ENCODE assay signal across 13 mouse cellular contexts in genomic region chr2:105282407-105283077, GRCm38 (mm10). TPM values are rescaled to one million over a fixed set of nuclear protein-coding genes. Genes with fewer than 3 reads are reported as not detected.
A peak's percentile ranks its signal among the peaks of the same experiment; 100 is the strongest.
DNase-seq lines count a peak whose midpoint lies in the region; ATAC-seq and TF ChIP-seq lines count a peak whose summit lies in the region.
"Had no signal": no experiment of that assay in that cellular context is flagged by ENCODE, and none has a peak within 500 bp of the region (broad histone marks: within the 10 kb centered on the region; RNA-seq: fewer than 3 reads in every experiment).

No protein-coding gene starts in this region.

- no peaks in the 10 kb centered on the region for H3K36me3 ChIP-seq in limb, embryonic 14.5 days (ENCODE audit: control insufficient read depth, insufficient read depth, low read length)
- H3K36me3 ChIP-seq in limb, embryonic 10.5 days, result no peaks in the 10 kb centered on the region
- H3K36me3 ChIP-seq in forebrain, embryonic 16.5 days (ENCODE audit: control insufficient read depth, insufficient read depth), result no peaks in the 10 kb centered on the region
- H3K36me3 ChIP-seq in midbrain, embryonic 12.5 days, result no peaks in the 10 kb centered on the region

- H3K9me3 ChIP-seq in limb, embryonic 14.5 days (ENCODE audit: control insufficient read depth, low read length), result no peaks in the 10 kb centered on the region
- H3K9me3 ChIP-seq in limb, embryonic 10.5 days (replicated peaks), result no peaks in the 10 kb centered on the region
- H3K9me3 ChIP-seq in forebrain, embryonic 16.5 days (ENCODE audit: control insufficient read depth, low read length), result no peaks in the 10 kb centered on the region
- no peaks in the 10 kb centered on the region for H3K9me3 ChIP-seq in midbrain, embryonic 12.5 days

- no peak overlapping the region for H3K4me2 ChIP-seq in limb, embryonic 14.5 days (replicated peaks; ENCODE audit: low read depth, low read length, severe bottlenecking)
- no peak overlapping the region for H3K4me2 ChIP-seq in forebrain, embryonic 16.5 days (ENCODE audit: low read length)
- H3K4me2 ChIP-seq in midbrain, embryonic 12.5 days (replicated peaks), result no peak overlapping the region

- H3K4me1 ChIP-seq in limb, embryonic 14.5 days (ENCODE audit: control insufficient read depth, insufficient read depth, low read length), result no peaks in the 10 kb centered on the region
- no peaks in the 10 kb centered on the region for H3K4me1 ChIP-seq in limb, embryonic 10.5 days
- peaks cover 21% of the 10 kb centered on the region for H3K4me1 ChIP-seq in forebrain, embryonic 16.5 days (replicated peaks; ENCODE audit: control insufficient read depth, insufficient read depth, low read length)
- H3K4me1 ChIP-seq in midbrain, embryonic 12.5 days, result peaks cover 12% of the 10 kb centered on the region; the same call in 1 of the 2 replicates

- no peak overlapping the region for H3K4me3 ChIP-seq in limb, embryonic 14.5 days (replicated peaks; ENCODE audit: low read length)
- H3K4me3 ChIP-seq in limb, embryonic 10.5 days, result no peak overlapping the region
- H3K4me3 ChIP-seq in forebrain, embryonic 16.5 days (replicated peaks; ENCODE audit: low read length), result no peak overlapping the region
- no peak overlapping the region for H3K4me3 ChIP-seq in midbrain, embryonic 12.5 days

- H3K9ac ChIP-seq in limb, embryonic 14.5 days (ENCODE audit: low read depth, low read length, severe bottlenecking), result no peak overlapping the region
- no peak overlapping the region for H3K9ac ChIP-seq in forebrain, embryonic 16.5 days (replicated peaks; ENCODE audit: low read depth, low read length)
- H3K9ac ChIP-seq in midbrain, embryonic 12.5 days (replicated peaks), result no peak overlapping the region

- H3K27ac ChIP-seq in limb, embryonic 14.5 days (replicated peaks; ENCODE audit: low read depth, low read length), result no peak overlapping the region
- H3K27ac ChIP-seq in limb, embryonic 10.5 days, result no peak overlapping the region
- H3K27ac ChIP-seq in forebrain, embryonic 16.5 days (ENCODE audit: low read length), result no peak overlapping the region; the same call in 1 of the 2 replicates
- H3K27ac ChIP-seq in midbrain, embryonic 12.5 days (replicated peaks), result no peak overlapping the region; the same call in 1 of the 2 replicates

- peak; percentile 82 for DNase-seq in cerebellum, postnatal 14 days
- no peak for DNase-seq in cerebellum, adult 9-11 months
- peak; percentile 12 for DNase-seq in limb, embryonic 14.5 days (ENCODE audit: low spot score)
- no peak for DNase-seq in limb, embryonic 10.5 days (ENCODE audit: low spot score)
- no peak for DNase-seq in kidney, postnatal 4 days
- no peak for DNase-seq in gastrocnemius, adult 18-20 months (ENCODE audit: low spot score)
- DNase-seq: adrenal gland, adult 2 months; cerebellum, adult 18-20 months; lung, postnatal 10 days had no signal

- ATAC-seq in limb, embryonic 14.5 days (ENCODE audit: low FRiP score, low read depth), result no peak
- ATAC-seq in forebrain, embryonic 16.5 days, result peak; percentile 89
- ATAC-seq in midbrain, embryonic 12.5 days (ENCODE audit: low FRiP score, low read depth), result peak; percentile 71
- ATAC-seq: inflammation-experienced regulatory T-cells, adult 6 months had no signal

- no peaks in the 10 kb centered on the region for H3K27me3 ChIP-seq in limb, embryonic 14.5 days (ENCODE audit: control insufficient read depth, insufficient read depth, low read length)
- no peaks in the 10 kb centered on the region for H3K27me3 ChIP-seq in limb, embryonic 10.5 days (ENCODE audit: low read depth, poor library complexity, severe bottlenecking)
- peaks cover 5% of the 10 kb centered on the region for H3K27me3 ChIP-seq in forebrain, embryonic 16.5 days (replicated peaks; ENCODE audit: control insufficient read depth, insufficient read depth, low read length)
- H3K27me3 ChIP-seq in midbrain, embryonic 12.5 days, result no peaks in the 10 kb centered on the region

- WGBS in limb, embryonic 14.5 days, result 67% methylated on average over 6 of the region's 6 CpGs
- WGBS in limb, embryonic 10.5 days, result 82% methylated on average over 6 of the region's 6 CpGs
- WGBS in forebrain, embryonic 16.5 days, result 25% methylated on average over 6 of the region's 6 CpGs
- WGBS in midbrain, embryonic 12.5 days, result 50% methylated on average over 6 of the region's 6 CpGs

- no peak for TF ChIP-seq POLR2A in limb, embryonic 14.5 days (IDR thresholded peaks at IDR 0.05; ENCODE audit: borderline replicate concordance, extremely low read depth, insufficient read depth, insufficient read length)

RNA-seq across cellular contexts. Expression of gene Them7, which starts 58.4 kb away (rescaled TPM):
- polyA plus RNA-seq in limb, embryonic 14.5 days (2012; rRNA removed), result 0.51 and 0.63 TPM in 2 replicates
- polyA plus RNA-seq in limb, embryonic 14.5 days (2014; fragmentation: Nextera tagmentation; extraction: Ambion mirVana), result 0.94 and 1.1 TPM in 2 replicates
- polyA plus RNA-seq in limb, embryonic 10.5 days (2016; fragmentation: Nextera tagmentation; extraction: Ambion mirVana), result 1.1 and 1.9 TPM in 2 replicates
- polyA plus RNA-seq in forebrain, embryonic 16.5 days (2015; fragmentation: Nextera tagmentation; extraction: Ambion mirVana), result not detected in 2 replicates
- polyA plus RNA-seq in midbrain, embryonic 12.5 days (2016; fragmentation: Nextera tagmentation; extraction: Ambion mirVana), result 0.11 TPM in 1 of 2 replicates, not detected in the other
- under 1 TPM in 1 of 2 experiments, not detected in 1; 0.19 TPM for total RNA-seq in gastrocnemius, adult 18-20 months (2021)
- total RNA-seq: MEL had no signal
- polyA plus RNA-seq: inflammation-experienced regulatory T-cells, adult 6 months had no signal

Comparison
In these comparisons a context has a peak if more than half of its experiments do, and no peak if none do; other contexts are left out.
1. DNase-seq: peak in cerebellum, postnatal 14 days (2 of 2) and limb, embryonic 14.5 days (single experiment); none in cerebellum, adult 9-11 months (single experiment), limb, embryonic 10.5 days (single experiment), kidney, postnatal 4 days (0 of 2) and gastrocnemius, adult 18-20 months (single experiment).